Mouse (Mus musculus) thymus, postnatal 0 days (tissue): ENCODE measurements around the gene Fdx1. TPM values are rescaled to one million over a fixed set of nuclear protein-coding genes. Genes with fewer than 3 reads are reported as not detected.

Experiments used
- DNase-seq: peaks from one replicate; pipeline ENCODE4 v3.0.0-alpha.2; 2015; ENCODE audit warnings: low spot score
- polyA plus RNA-seq: library from polyadenylated mRNA; unstranded; fragments of >200 nt; fragmentation: Nextera tagmentation; extraction: Ambion mirVana; gene quantifications from 2 replicates; pipeline ENCODE4 v1.2.1, GENCODE M21; 2015

Gene Fdx1
- polyA plus RNA-seq, 1 experiment from 2014 or later = 95.5 TPM

DNA sequence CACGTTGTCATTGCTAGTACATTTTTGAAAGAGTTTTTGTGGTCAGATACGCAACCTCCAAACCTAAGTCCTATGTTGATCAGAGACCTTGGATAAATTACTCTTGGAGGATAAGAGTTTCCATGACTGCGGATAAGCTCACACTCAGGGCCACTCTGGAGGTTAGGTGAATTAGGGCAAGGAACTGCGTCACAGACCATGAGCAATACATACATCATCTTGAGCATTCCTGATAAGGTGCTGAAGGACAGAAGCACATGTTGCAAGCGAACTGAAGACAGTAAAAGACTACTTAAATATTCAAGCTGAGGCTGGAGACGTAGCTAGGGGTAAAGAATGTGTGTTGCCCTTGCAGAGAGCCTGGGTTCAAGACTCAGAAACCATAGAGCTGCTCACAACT lies 754 bp upstream of the Fdx1 start:
- DNase-seq = no peak

DNA sequence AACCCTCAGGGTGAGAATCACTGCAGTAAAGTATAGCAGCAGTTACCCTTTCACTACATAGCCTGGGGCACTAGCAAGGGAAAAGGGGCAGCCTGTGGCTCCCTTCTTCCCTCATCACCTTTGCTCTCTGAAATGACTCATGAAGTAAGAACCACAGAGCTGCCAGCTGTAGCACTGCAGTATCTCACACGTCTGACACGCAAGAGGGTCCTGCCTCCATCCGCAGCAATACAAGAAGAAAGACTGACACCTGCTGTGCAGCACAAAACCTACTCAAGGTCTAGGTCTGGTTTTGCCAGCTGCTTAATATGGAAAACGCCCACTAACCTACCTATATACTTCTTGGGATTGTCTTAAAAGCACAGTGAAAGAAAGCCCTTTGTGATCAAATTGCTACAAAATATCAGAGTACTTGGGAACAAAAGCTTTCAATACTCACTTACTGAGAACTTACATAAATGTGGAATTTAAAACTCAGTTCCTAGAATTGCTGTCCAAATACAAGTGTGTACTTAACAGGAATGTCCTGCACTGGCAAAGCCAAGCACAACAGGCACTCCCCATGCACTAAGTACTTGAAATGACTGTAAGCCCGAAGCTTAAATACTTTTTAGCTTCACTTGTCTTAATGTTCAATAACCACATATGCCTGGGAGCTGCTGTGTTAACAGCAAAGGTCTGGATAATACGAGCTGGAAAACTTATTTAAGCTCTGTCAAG lies 2.0 kb downstream of the Fdx1 start:
- peak; percentile 73 for DNase-seq

DNA sequence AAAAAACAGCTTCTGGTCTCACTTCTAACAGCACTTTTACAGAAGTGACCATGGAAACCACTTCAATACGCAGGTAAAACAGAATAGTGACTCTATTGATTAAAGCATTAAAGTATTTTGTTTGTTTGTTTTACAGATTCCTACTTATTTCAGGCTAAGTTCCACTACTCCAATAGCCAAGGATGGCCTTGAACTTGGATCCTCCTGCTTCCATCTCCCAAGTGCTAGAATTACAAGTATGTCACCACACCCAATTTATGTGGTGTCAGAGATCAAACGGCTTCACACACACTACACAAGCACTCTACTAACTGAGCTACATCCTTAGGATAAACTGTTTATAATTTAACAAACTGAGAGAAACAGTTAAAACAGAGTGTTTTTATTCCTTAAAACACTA lies 3.0 kb downstream of the Fdx1 start:
- DNase-seq = no peak

DNA sequence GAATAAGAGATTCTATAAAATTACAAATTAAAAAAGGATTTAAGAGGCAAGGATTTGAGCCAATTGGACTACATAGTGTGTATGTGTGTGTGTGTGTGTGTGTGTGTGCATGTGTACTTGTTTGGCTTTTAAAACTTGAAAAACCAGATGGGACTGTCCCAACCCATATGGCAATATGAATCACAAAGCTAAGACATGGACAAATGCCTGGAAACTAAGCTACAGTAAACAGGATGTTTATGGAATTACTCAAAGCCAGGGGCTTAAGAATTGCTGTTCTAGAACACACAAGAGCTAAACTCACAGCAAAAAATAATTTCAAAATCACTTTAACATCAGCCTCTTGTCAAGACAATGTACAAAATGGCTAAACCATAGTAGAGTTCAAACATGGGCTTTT lies 4.4 kb downstream of the Fdx1 start:
- DNase-seq = no peak

DNA sequence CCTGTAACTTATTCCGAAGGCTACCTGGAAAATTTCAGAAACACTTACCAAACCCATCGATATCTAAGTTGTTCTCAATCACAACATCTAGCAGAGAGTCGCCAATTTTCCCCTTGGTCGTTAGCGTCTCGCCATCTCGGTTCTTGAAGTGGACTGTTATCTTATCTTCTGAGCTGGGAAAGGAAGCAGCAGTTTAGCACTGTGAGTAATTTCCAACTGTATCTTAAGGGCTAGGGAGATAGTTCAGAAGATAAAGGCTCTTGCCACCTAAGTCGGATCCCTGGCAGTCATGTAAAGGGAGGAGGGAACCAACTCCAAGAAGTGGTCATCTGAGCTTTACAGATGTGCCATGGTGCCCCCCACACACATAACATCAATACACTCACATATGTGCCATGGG lies 6.3 kb downstream of the Fdx1 start:
- DNase-seq = no peak

DNA sequence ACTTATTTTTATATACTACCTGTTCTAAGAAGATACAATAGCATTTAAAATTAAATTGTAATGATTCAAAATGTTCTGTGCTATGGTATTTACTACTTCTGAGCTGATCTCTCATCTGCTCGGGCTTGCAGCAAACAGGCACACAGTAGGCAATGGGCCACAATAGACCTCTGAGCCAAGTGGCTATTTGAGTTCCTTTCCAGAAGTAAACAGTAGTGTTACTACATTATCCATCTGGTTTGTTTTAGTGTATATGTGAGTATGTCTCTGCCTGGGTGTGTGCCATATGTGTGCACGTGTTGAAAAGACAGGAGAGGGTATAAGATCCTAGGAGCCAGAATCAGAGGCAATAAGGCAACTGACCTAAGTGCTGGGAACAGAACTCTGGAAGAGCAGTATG lies 6.9 kb downstream of the Fdx1 start:
- no peak for DNase-seq

DNA sequence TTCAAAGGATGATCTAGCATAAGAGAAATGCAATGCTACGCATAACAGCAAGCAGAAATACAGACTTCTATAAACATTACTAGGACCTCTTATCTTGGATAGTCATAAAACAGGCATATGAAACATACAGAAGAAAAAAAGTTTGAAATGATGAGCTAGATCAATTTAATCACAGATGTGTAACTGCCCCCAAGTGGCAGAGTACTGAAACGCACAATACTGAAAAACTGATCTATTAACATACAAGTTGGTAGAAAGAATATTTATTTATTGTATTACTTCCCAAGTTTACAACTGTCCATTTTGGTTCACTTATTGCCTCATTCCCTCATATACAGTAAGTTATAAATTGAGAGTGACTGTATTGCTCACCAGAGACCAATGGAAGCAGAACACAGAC lies 12.0 kb downstream of the Fdx1 start:
- peak; percentile 38 for DNase-seq

DNA sequence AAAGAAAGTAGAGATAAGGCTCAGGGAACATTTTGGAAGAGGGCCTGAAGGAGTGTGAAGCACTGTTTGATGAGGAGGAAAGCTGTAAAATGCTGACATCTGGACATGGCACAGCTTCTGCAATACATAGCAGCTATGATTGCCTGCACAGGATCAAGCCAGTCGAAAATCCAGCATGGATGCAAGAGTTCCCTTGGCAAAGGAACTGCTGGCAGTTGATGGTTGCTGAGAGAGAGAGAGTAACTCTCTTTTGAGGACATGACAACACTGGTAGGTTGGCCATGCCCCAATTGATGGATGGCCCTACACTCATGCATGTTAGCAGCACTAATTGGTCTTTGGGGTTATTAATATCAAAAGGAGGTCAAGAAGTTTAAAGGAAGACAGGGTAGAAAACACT lies 12.7 kb downstream of the Fdx1 start:
- DNase-seq = no peak

DNA sequence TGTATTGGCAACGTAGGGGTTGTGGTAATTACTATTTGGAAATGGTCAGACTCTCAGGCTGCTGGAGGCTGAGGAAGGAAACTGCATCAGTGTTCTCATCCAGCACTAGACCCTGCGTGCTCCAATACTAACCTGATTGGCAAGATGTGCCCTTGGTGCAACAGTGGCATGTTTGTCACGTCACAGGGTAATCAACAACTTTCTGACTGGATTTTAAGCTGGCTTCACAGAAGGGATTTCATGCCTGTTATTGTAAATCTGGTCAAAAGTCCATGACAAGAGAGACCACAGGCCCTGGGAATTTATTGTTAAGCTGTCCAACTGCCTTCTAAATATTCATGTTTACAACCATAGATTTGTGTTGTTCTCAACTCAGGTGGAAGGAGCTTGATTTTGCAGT lies 13.1 kb downstream of the Fdx1 start:
- DNase-seq = no peak

DNA sequence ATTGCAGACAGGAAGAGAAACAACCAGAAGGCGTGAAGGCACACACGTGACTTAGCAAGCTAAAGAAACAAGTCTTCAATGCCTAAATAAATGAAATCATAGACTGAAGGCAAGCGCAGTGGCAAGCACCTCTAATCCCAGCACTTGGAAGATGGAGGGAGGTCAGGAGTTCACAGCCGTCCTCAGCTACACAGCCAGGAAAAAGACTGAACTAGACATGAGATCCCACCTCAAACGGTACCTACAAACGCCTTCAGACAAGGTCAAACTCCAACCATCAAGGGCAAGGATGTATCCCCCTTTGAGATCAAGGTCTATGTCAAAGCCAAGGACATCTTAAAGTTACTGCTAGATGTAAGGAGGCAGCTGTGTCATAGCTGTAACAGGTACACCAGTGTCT lies 19.4 kb downstream of the Fdx1 start:
- no peak for DNase-seq

DNA sequence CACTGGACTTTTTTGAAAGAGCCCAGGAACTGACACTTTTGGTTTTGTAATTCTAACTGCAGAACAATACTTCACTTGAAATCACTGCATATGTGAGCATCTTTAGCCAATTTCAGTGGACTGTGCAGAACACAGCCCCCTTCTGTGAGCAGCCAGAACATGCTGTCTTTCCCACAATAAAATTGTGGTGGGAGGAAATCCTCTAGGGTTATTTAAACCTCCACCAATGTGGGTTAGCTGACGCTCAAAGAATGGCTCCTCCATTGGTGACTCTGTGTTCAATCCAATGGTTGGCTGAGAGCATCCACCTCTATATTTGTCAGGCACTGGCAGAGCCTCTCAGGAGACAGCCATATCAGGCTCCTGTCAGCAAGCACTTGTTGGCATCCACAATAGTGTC lies 28.7 kb downstream of the Fdx1 start:
- no peak for DNase-seq

DNA sequence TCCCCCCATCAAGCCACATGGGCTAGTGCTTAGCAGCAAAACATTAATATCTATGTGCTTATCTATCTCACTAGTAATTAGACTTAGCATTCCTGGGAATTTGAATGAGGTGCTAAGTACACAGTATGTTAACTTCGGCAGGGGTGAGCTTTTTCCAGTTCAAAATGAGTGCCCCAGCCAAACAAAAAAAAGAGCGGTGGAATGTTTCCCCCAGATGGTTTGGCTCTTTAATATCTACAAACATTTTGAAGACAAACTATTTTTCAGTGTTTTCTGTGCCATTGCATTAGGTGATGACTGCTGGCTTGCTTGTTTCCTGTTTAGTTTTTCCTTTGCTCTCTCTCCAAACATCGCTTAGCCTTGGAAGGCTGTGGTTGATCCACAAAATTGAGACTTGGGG lies 31.4 kb downstream of the Fdx1 start:
- no peak for DNase-seq

DNA sequence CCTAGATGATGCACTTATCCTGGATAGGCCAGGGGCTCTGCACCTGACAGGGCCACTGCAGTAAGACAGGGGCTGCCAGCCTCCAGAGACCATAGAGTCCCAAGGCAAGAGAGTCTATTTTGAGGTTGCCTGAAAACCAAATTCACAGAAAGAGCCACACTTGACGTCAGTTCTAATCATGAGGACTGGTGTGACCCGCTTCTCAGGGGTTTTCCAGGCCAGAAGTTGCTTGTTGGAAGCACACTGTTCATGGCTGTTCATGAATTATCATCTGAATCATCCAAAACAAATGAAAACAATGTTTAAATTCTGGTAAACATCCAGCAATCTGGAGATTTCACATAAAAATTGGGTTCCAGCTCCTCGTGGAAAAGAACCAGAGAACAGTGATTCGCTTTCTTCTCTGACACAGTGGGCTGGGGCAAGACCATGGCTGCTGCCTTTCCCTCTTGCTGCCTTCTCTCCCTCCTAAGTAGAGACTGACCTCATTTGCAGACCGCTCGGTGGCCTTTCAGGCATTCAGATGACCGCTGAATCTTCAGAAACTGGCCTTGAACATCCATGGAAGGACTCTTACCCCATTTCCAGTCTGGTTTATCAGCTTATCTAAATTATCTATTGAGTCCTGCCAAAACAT lies 32.2 kb downstream of the Fdx1 start:
- DNase-seq = no peak

DNA sequence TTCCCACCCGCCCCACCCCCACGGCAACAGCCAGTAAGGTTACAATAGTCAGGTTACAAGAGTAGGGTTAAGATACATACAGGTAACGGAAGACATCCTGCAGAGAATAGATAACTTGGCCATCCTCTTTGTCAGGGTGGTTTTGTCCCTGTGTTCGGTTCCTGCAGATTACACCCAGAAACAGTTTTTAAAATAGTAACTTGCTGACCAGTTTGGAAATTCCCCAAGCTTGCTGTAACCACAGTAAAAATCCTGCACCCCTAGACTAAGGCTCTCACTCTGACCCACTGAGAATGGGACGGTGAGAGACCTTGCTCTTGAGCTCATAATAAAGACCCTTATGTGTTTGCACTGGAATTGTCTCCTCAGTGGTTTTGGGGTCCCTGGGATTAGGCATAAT lies 33.4 kb downstream of the Fdx1 start:
- DNase-seq = no peak

DNA sequence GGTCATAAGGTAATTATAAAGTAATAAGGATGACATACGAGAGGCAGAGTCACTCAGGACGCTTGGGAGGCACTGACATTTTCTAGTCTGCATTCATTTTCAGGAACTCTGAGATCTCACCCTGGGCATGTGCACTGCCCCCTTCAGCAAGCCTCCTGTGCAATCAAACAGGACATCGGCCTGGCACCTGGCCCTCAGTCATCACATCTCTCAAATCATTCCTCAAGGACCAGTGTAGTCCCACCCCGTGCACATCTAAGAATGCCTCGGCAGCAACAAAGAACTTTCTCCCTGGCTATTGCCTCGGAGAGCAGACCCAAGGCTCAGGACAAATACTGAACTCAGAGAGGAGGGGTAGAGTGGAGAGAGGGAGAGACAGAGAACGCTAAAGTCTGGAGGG lies 34.7 kb downstream of the Fdx1 start:
- DNase-seq = no peak

DNA sequence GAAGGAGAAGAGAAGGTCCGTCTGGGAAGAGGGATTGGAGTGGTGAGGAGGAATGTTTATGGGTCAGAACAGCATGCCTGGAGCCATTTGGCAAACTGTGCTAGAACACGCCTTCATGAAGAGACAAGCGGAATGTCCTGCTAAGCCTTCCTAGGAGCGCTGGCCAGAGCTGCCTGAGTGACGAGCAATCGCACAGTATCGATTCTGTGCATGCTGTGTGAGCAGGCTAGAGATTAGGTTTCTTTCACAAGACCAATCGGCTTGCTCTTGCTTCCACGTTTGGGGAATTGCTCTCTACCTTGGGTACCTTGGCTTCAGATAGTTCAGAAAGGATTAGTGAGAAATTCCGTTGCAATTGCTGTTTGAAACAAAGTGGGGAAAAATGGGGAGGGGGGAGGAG lies 35.2 kb downstream of the Fdx1 start:
- DNase-seq = no peak

DNA sequence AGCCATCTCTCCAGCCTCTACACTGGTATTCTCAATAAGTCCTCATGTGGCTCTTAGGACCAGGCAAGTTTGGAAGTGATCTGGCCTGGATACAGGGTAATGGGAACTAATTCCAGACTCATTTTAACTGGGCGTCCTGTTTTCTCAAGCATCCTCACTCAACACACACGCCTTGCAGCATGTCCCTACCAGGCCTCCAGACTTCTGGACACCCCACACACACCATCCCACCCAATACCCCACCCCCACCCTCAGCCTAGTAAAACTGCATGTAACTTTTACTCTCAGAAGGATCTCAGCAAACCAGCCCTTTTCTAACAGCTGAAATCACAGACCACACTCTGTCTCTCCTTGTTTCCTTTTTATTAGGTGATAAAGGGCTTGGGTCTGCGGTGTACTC lies 35.7 kb downstream of the Fdx1 start:
- no peak for DNase-seq

DNA sequence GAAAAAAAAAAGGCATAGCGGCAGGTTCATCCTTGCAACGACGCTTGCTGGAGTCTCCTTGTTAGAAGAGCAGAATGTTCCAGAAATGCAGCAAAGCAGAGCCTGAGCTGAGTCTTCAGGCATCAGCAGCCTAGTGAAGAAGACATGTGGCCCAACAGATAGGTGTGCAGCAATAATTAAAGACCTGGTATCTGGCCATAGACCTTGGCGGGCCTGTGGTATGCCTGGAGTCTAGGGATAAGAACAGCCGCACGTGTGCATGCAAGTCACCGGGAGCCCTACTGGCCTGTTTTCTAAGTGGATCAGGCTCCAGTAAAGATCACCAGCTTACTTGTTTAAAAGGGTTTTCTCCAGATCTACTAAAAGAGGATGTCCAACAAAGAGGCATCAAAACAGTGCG lies 36.7 kb downstream of the Fdx1 start:
- DNase-seq = no peak

DNA sequence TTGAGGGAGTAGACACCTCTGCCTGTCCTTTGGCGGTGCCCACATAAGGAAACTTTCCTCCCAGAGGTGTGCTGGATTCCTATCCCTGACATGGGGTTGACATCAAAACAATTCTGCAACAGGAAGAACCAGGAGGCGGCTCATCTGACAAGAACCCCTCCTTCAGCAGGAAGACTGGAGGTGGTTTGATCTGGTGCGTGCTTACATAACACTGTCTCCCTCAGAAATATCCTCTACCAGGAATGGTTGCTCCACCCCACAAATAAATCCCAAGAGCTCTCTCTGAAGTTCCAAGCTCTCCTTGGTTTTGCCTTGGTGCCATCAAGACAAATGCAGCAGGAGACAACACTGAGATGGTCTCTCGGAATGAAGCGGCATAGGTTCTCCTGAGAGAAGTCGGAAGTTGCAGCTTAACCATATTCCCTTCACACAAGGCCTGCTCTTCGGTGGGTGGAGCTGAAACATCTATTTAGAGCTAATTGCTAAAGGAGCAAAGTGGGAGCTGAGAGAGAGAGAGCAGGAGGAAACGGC lies 38.7 kb downstream of the Fdx1 start:
- DNase-seq = no peak

DNA sequence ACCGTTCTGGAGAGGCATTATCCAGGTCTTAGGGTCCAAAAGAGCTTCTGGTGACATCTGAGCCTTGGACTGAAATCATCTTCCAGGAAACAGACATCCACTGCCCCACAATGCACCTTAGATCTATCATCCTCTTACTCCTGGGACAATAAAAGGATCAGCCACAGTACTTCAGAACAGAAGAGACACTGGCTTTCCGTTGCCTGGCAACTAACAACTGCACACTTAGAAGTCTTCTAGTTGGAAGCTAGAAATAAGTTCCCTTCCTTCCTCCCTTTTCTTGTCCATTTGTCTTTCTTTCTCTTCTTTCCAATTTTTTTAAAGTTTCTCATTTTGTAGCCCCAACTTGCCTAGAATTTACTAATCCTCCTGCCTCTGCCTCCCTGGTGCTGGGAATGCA lies 40.6 kb downstream of the Fdx1 start:
- no peak for DNase-seq

DNA sequence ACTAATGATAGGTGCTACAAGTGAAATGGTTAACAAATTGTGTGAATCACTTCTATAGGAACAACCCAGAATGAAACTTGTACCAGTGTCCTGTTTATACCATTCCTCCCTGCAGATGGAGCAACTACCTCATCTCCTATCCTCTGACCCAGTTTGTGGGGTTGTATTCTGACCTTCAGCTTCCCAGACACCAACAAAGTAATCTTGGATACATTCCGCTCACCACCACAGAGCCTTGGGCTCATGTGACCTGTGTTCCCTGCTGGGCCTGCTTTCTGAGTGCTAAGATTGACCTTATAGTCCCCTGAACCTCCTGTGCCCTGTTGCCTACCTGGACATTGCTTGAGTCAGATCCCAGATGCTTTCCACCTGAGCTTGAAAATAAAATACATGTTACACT lies 47.8 kb downstream of the Fdx1 start:
- no peak for DNase-seq

DNA sequence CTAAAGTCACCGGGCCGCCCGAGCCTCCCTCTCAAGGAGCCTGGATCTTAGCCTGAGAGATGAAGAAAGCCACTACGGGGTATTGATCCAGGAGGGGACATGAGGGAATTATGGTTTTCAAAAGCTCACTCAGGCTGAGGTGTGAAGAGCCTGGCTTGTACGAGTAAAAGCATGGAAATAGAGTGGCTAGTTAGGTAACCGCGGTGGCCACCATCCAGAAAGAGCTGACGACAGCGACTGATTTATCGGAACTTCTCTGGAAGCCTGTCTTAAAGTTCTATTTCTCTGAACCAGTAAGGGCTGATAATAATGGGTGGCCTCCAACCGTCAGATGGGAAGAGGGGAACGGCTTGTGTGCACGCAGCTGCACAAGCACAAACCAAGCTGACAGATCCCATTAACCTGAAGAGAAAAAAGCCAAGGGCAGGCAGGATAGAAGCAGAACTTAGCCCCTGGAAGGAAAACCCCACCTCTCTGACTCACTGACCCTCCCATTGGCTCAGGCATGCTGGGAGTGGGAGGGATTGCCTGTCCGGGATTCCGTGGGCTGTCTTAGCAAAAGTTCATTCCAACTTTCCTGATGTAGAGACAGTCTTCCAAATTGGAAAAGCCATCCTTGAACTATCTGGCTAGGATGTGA lies 48.8 kb downstream of the Fdx1 start:
- no peak for DNase-seq

DNA sequence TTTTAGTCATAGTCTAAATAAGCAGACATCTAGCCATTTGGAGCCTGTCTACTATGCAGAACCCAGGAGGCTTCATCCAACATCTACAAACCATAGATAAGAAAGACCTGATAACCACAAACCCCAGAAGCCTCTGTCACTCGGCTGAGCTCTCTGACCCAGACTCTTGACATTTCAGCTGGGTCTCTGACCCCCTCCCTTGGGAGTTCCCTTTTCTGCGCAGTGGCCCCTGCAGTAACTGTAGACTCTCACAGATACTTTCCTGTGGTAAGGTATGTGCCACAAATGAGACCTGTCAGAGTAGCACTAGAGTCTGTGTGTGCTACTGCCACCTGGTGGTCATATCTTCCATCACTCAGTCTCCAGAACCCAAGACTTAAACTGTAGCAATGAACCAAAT lies 54.5 kb downstream of the Fdx1 start:
- DNase-seq = peak; percentile 91
